Mouse (Mus musculus) spleen, postnatal 0 days (tissue): ENCODE data around the gene Cdk5rap1. TPM values are rescaled to one million over a fixed set of nuclear protein-coding genes. Genes with fewer than 3 reads are reported as not detected.

Experiments used
- polyA plus RNA-seq: library from polyadenylated mRNA; unstranded; fragments of >200 nt; fragmentation: Nextera tagmentation; extraction: Ambion mirVana; gene quantifications from 2 replicates; pipeline ENCODE4 v1.2.1, GENCODE M21; 2015

Gene Cdk5rap1
- polyA plus RNA-seq = 5.8 and 34.0 TPM in 2 replicates

DNA sequence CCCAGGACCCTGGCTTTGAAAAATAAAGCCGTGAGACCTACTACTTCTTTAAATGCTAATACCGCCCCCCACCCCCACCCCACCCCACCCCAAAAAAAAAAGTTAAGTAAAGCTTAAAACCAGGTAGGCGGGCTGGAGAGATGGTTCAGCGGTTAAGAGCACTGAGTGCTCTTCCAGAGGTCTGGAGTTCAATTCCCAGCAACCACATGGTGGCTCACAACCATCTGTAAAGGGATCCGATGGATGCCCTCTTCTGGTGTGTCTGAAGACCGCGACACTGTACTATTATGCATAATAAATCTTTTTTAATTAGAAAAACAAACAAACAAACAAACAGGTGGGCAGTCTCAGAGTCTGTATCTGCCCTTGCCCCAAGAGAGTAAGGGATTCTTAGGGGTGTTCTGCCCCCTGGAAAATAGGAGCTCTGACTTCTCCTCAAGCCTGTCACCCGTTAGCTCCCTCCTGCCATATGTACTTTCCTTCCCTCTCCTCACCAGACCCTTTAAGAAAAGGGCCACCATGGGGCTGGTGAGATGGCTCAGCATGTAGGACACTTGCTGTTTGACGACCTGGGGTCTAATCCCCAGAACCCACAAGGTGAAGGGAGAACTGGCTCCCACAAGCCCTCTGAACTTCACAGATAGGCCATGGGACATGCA lies at the start of gene Cdk5rap1:
Gene Cdk5rap1 (minus strand): TSS at position 169 of the 659 bp plus-strand sequence.

GRCm38 (mm10) chr2:154407643-154408445 lies 35.0 kb upstream of the Cdk5rap1 start, which contains the start of gene Snta1:
Gene Snta1, minus strand, starts transcription at chr2:154408099.

DNA sequence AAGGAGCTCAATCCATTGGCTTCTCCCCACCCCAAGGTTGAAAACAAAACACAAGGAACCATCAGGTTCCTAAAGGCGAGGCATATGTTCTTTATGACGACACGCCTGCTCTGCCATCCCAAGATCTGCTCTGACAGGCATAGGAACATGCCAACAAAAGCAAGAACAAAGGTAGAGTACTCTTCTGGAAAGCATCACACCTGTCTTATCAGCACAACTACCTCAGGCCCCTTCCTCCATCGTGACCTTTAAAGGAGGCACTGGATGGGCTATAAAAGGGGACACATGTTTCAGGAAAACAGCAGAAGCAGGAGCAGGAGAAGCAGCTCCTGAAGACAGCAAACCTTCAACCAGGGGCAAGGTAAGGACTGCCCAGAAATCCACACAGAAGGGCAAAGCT lies 65.9 kb downstream of the Cdk5rap1 start, which contains the start of gene Bpifb9b:
Gene Bpifb9b (plus strand): TSS at position 301 of the 400 bp plus-strand sequence.

Other genes with a start within 250 kb of the Cdk5rap1 start
- not detected in 2 replicates for gene Bpifa3, start 242.7 kb downstream of the Cdk5rap1 start, polyA plus RNA-seq
- gene Bpifa1, start 230.1 kb downstream of the Cdk5rap1 start, polyA plus RNA-seq = not detected in 2 replicates
- not detected in 2 replicates for gene Bpifa5, start 210.4 kb downstream of the Cdk5rap1 start, polyA plus RNA-seq
- 0.32 and 0.80 TPM in 2 replicates for gene Bpifb1, start 182.2 kb downstream of the Cdk5rap1 start, polyA plus RNA-seq
- gene Bpifb5, start 149.3 kb downstream of the Cdk5rap1 start, polyA plus RNA-seq = 0.10 TPM in 1 of 2 replicates, not detected in the other
- gene Bpifb9a, start 115.2 kb downstream of the Cdk5rap1 start, polyA plus RNA-seq = not detected in 2 replicates
- gene Bpifb9b, start 65.8 kb downstream of the Cdk5rap1 start, polyA plus RNA-seq = not detected in 2 replicates
- 2.9 and 3.9 TPM in 2 replicates for gene Snta1, start 35.1 kb upstream of the Cdk5rap1 start, polyA plus RNA-seq
- 10.6 and 11.3 TPM in 2 replicates for gene Cbfa2t2, start 63.5 kb upstream of the Cdk5rap1 start, polyA plus RNA-seq
- gene 1700003F12Rik, start 174.1 kb upstream of the Cdk5rap1 start, polyA plus RNA-seq = 1.4 and 3.2 TPM in 2 replicates
- 0.11 and 0.23 TPM in 2 replicates for gene Actl10, start 178.8 kb upstream of the Cdk5rap1 start, polyA plus RNA-seq
- 1.7 and 2.4 TPM in 2 replicates for gene Necab3, start 185.9 kb upstream of the Cdk5rap1 start, polyA plus RNA-seq
- gene E2f1, start 196.9 kb upstream of the Cdk5rap1 start, polyA plus RNA-seq = 18.7 and 22.1 TPM in 2 replicates
- 22.4 and 22.5 TPM in 2 replicates for gene Pxmp4, start 230.7 kb upstream of the Cdk5rap1 start, polyA plus RNA-seq
- gene Zfp341, start 240.3 kb upstream of the Cdk5rap1 start, polyA plus RNA-seq = 1.7 and 1.8 TPM in 2 replicates
- gene 4930519P11Rik, start 240.4 kb upstream of the Cdk5rap1 start, polyA plus RNA-seq = not detected in 2 replicates